Mouse (Mus musculus): ENCODE data around the gene Peak1. TPM values are rescaled to one million over a fixed set of nuclear protein-coding genes. Genes with fewer than 3 reads are reported as not detected.

Gene Peak1
- polyA plus RNA-seq, 1 experiment from 2014 or later, result 2.3 TPM

GRCm38 (mm10) chr9:56355186-56355585 is 62.7 kb downstream of the Peak1 start:
- Histone ChIP-seq H3K4me2 (no peak overlapping the region), H3K27ac (no peak overlapping the region), H3K27me3 (no peaks in the 10 kb centered on the region), H3K4me3 (replicated peaks) (no peak overlapping the region), H3K9me3 (replicated peaks) (no peaks in the 10 kb centered on the region), H3K4me1 (replicated peaks) (no peaks in the 10 kb centered on the region), H3K36me3 (no peaks in the 10 kb centered on the region), H3K9ac (no peak overlapping the region)
- WGBS (ENCODE audit: insufficient replicate concordance), result 78% methylated on average over 5 of the region's 5 CpGs
- DNase-seq (no peak), ATAC-seq (ENCODE audit: low read depth) (no peak)

DNA sequence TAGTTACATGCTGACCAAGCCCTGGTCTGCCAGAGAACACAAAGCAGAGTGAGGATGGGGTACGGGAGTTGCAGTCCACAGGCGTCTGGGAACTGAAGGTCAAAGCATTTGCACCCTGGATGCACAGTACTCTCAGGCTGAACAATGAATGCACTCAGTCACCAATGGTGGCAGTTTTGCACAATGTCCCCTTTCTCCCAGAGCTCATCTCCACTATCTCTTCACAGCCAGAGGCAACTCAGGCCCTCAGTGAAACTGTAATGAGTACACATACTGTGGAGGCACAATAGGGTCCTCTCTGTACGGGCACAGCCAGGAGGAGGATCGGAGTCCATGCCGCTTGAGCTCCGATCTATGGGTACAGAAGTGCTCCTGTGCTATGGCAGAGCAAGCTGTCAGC is 71.5 kb downstream of the Peak1 start:
- H3K27ac ChIP-seq, result no peak overlapping the region
- no peaks in the 10 kb centered on the region for H3K36me3 ChIP-seq
- ATAC-seq (ENCODE audit: low read depth) (no peak), DNase-seq (no peak)
- H3K4me3 ChIP-seq (replicated peaks), result no peak overlapping the region
- 71% methylated on average over 6 of the region's 6 CpGs for WGBS (ENCODE audit: insufficient replicate concordance)
- no peaks in the 10 kb centered on the region for H3K27me3 ChIP-seq
- H3K9ac ChIP-seq, result no peak overlapping the region
- no peaks in the 10 kb centered on the region for H3K4me1 ChIP-seq (replicated peaks)
- H3K9me3 ChIP-seq (replicated peaks), result no peaks in the 10 kb centered on the region
- H3K4me2 ChIP-seq, result no peak overlapping the region

- H3K9me3 ChIP-seq (replicated peaks), result no peaks in the 10 kb centered on the region
- no peaks in the 10 kb centered on the region for H3K4me1 ChIP-seq (replicated peaks)
- no peaks in the 10 kb centered on the region for H3K36me3 ChIP-seq
- no peak overlapping the region for H3K27ac ChIP-seq
- WGBS (ENCODE audit: insufficient replicate concordance), result 41% methylated on average over 1 of the region's 1 CpGs
- DNase-seq, result no peak
- ATAC-seq (ENCODE audit: low read depth), result no peak
- H3K27me3 ChIP-seq, result no peaks in the 10 kb centered on the region
- no peak overlapping the region for H3K4me3 ChIP-seq (replicated peaks)
- no peak overlapping the region for H3K4me2 ChIP-seq
- no peak overlapping the region for H3K9ac ChIP-seq
Observed at GRCm38 (mm10) chr9:56339426-56340195, 78.3 kb downstream of the Peak1 start.

GRCm38 (mm10) chr9:56334363-56334762 is 83.5 kb downstream of the Peak1 start:
- no peaks in the 10 kb centered on the region for H3K9me3 ChIP-seq (replicated peaks)
- DNase-seq (no peak), ATAC-seq (ENCODE audit: low read depth) (no peak)
- H3K36me3 ChIP-seq, result no peaks in the 10 kb centered on the region
- no peak overlapping the region for H3K9ac ChIP-seq
- no peak overlapping the region for H3K4me3 ChIP-seq (replicated peaks)
- no peak overlapping the region for H3K4me2 ChIP-seq
- H3K4me1 ChIP-seq (replicated peaks), result no peaks in the 10 kb centered on the region
- H3K27ac ChIP-seq, result no peak overlapping the region
- no peaks in the 10 kb centered on the region for H3K27me3 ChIP-seq
- 72% methylated on average over 12 of the region's 12 CpGs for WGBS (ENCODE audit: insufficient replicate concordance)

DNA sequence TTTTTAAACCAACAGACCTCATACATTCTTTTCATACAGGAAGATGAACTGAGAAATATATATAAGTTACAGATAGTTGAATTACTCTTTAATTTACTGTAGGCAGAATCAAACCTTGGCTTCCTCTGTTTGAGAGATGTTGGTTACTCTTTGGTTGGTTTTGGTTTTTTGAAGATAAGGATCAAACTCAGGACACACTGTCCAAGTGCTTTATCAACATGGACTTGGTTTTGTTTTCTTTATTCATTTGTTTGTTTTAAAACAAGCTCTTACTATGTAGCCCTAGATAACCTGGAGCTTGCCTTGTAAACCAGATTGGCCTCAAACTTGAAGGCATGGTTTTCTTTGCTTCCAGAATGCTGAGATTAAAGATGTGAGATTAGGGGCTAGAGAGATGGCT is 85.1 kb downstream of the Peak1 start:
- Histone ChIP-seq H3K27me3 (no peaks in the 10 kb centered on the region), H3K4me3 (replicated peaks) (no peak overlapping the region), H3K4me2 (no peak overlapping the region), H3K4me1 (replicated peaks) (no peaks in the 10 kb centered on the region), H3K9me3 (replicated peaks) (no peaks in the 10 kb centered on the region), H3K9ac (no peak overlapping the region), H3K27ac (no peak overlapping the region), H3K36me3 (no peaks in the 10 kb centered on the region)
- ATAC-seq (ENCODE audit: low read depth), result no peak
- no peak for DNase-seq

GRCm38 (mm10) chr9:56326511-56327005 is 91.3 kb downstream of the Peak1 start:
- H3K4me3 ChIP-seq (replicated peaks), result no peak overlapping the region
- no peaks in the 10 kb centered on the region for H3K36me3 ChIP-seq
- peaks cover 4% of the 10 kb centered on the region; the same call in 1 of the 2 replicates for H3K4me1 ChIP-seq (replicated peaks)
- H3K9ac ChIP-seq, result no peak overlapping the region
- no peaks in the 10 kb centered on the region for H3K9me3 ChIP-seq (replicated peaks)
- H3K27me3 ChIP-seq, result no peaks in the 10 kb centered on the region
- ATAC-seq (ENCODE audit: low read depth), result no peak
- 80% methylated on average over 8 of the region's 8 CpGs for WGBS (ENCODE audit: insufficient replicate concordance)
- H3K27ac ChIP-seq, result no peak overlapping the region
- no peak for DNase-seq
- no peak overlapping the region for H3K4me2 ChIP-seq

- 72% methylated on average over 5 of the region's 5 CpGs for WGBS (ENCODE audit: insufficient replicate concordance)
Observed at GRCm38 (mm10) chr9:56325725-56326124, 92.1 kb downstream of the Peak1 start.

DNA sequence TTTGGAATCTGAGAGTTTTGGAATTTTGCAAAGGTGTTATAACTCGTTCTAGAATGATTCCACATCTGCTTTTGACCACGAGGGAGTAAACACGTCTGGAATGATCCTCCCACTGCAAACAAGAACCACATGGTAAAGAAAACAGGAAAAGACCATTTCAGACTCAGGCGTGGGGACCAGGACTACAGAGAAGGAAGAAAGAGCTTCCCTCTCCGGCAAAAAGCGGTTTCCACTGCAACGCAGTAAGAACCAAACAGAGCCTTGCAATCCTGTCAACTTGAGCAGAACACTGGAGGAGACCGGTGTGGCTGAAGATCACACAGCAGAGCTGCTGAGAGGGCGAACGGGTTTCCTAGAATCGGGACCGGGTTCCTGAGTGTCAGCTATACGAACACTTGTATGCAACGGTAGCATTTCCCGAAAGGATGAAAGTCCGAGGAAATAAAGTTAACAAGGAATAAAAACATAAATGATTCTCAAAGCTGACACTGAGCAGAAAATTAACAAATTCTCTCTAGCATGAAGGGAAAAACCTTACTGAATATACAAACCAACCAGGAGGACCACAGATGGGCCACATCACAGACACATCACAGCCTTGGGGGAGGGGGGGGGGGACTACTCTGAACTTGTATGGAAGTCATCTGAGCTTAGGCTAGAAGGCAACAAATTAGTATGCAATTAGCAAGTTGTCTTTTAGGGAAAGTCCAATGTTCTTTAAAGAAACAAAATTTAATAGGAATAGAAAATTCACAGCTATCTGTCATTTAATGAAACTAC is 93.1 kb downstream of the Peak1 start:
- 37% methylated on average over 16 of the region's 16 CpGs for WGBS (ENCODE audit: insufficient replicate concordance)

More at GRCm38 (mm10) chr9:56325725-56326124, 92.1 kb downstream of the Peak1 start:
- no peak for DNase-seq
- Histone ChIP-seq H3K4me2 (no peak overlapping the region), H3K4me3 (replicated peaks) (no peak overlapping the region), H3K9me3 (replicated peaks) (no peaks in the 10 kb centered on the region), H3K36me3 (no peaks in the 10 kb centered on the region), H3K27ac (no peak overlapping the region), H3K9ac (no peak overlapping the region), H3K27me3 (no peaks in the 10 kb centered on the region), H3K4me1 (replicated peaks) (peaks cover 4% of the 10 kb centered on the region; the same call in 1 of the 2 replicates)
- ATAC-seq (ENCODE audit: low read depth), result no peak

DNA sequence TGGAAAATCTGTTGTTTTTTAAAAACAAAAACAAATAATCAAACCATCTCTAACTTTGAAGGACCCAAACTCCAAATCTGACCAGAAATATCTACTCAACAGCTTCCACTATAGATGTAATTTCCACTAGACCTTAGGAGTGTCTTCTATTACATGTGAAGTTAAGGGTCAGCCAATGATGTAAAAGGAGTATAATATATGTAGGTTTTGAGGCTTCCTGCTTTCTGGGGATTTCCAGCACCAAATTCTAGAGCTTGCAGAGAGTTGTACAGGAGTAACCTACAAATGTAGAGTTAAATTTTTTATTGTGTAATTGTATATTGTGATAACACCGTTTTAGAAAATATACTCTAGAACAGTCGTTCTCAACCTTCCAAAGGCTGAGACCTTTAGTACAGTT is 96.6 kb downstream of the Peak1 start:
- Histone ChIP-seq H3K9ac (no peak overlapping the region), H3K27me3 (no peaks in the 10 kb centered on the region), H3K27ac (no peak overlapping the region), H3K4me2 (no peak overlapping the region), H3K9me3 (replicated peaks) (peaks cover 3% of the 10 kb centered on the region; the same call in 1 of the 2 replicates), H3K4me3 (replicated peaks) (no peak overlapping the region), H3K36me3 (no peaks in the 10 kb centered on the region), H3K4me1 (replicated peaks) (peaks cover 4% of the 10 kb centered on the region; the same call in 1 of the 2 replicates)
- DNase-seq, result no peak
- ATAC-seq (ENCODE audit: low read depth), result no peak
- WGBS (ENCODE audit: insufficient replicate concordance), result 76% methylated on average over 2 of the region's 2 CpGs

More for the DNA sequence above, 93.1 kb downstream of the Peak1 start:
- DNase-seq (no peak), ATAC-seq (ENCODE audit: low read depth) (no peak)
- H3K4me3 ChIP-seq (replicated peaks), result no peak overlapping the region
- no peak overlapping the region for H3K27ac ChIP-seq
- H3K4me1 ChIP-seq (replicated peaks), result peaks cover 4% of the 10 kb centered on the region; the same call in 1 of the 2 replicates
- H3K36me3 ChIP-seq, result no peaks in the 10 kb centered on the region
- H3K9ac ChIP-seq, result no peak overlapping the region
- no peak overlapping the region for H3K4me2 ChIP-seq
- no peaks in the 10 kb centered on the region for H3K9me3 ChIP-seq (replicated peaks)
- H3K27me3 ChIP-seq, result no peaks in the 10 kb centered on the region

- DNase-seq, result no peak
- Histone ChIP-seq H3K9me3 (replicated peaks) (peaks cover 3% of the 10 kb centered on the region; the same call in 1 of the 2 replicates), H3K36me3 (no peaks in the 10 kb centered on the region), H3K4me2 (no peak overlapping the region), H3K9ac (no peak overlapping the region), H3K27me3 (no peaks in the 10 kb centered on the region), H3K4me1 (replicated peaks) (no peaks in the 10 kb centered on the region), H3K27ac (no peak overlapping the region), H3K4me3 (replicated peaks) (no peak overlapping the region)
- no peak for ATAC-seq (ENCODE audit: low read depth)
- WGBS (ENCODE audit: insufficient replicate concordance), result 70% methylated on average over 3 of the region's 3 CpGs
Observed at GRCm38 (mm10) chr9:56314326-56314725, 103.5 kb downstream of the Peak1 start.

DNA sequence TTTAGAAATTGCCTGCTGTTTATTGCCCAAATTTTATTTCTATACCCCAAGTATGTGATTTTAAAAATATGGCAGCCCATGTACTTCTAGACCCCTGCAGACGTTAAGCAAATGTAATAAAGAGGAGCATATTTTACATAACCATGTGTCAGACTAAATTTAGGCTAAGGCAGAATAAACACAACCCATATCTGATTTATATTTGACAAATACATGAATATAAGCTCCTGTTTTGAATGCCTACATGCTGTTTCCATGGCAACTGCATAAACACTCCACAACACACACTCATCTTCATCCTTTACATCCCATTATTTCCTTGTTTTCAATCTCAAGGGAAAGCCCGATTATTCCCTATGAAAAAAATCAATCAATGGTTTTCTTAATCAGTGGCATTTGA is 108.8 kb downstream of the Peak1 start:
- no peak for DNase-seq
- WGBS (ENCODE audit: insufficient replicate concordance), result 61% methylated on average over 2 of the region's 2 CpGs

More for the DNA sequence above, 108.8 kb downstream of the Peak1 start:
- Histone ChIP-seq H3K4me3 (replicated peaks) (no peak overlapping the region), H3K27ac (no peak overlapping the region), H3K4me2 (no peak overlapping the region), H3K4me1 (replicated peaks) (no peaks in the 10 kb centered on the region), H3K27me3 (no peaks in the 10 kb centered on the region), H3K36me3 (no peaks in the 10 kb centered on the region), H3K9me3 (replicated peaks) (no peaks in the 10 kb centered on the region), H3K9ac (no peak overlapping the region)
- no peak for ATAC-seq (ENCODE audit: low read depth)
